Mouse (Mus musculus) spleen, postnatal 4 days (tissue): ENCODE measurements around the gene Tenm2.

ENCODE experiments used
- DNase-seq, 2 experiments: peaks; one replicate each; pipeline ENCODE4 v3.0.0; 2022; ENCODE audit warnings: low spot score in 2 of 2

Tenm2 gene

GRCm38 (mm10) chr11:36351341-36351740 is 884.4 kb downstream of the Tenm2 start:
- DNase-seq = no peak

GRCm38 (mm10) chr11:36350264-36350663 is 885.5 kb downstream of the Tenm2 start:
- no peak for DNase-seq

GRCm38 (mm10) chr11:36349856-36350255 is 885.9 kb downstream of the Tenm2 start:
- DNase-seq = no peak

GRCm38 (mm10) chr11:36341799-36342198 is 894.0 kb downstream of the Tenm2 start:
- no peak for DNase-seq

- DNase-seq = no peak
Measured at GRCm38 (mm10) chr11:36338424-36338823, 897.3 kb downstream of the Tenm2 start.

GRCm38 (mm10) chr11:36337063-36337462 is 898.7 kb downstream of the Tenm2 start:
- DNase-seq = no peak

- DNase-seq = no peak
Measured at GRCm38 (mm10) chr11:36335147-36335546, 900.6 kb downstream of the Tenm2 start.

GRCm38 (mm10) chr11:36334100-36334735 is 901.5 kb downstream of the Tenm2 start:
- DNase-seq = no peak

- no peak for DNase-seq
Measured at GRCm38 (mm10) chr11:36332222-36332621, 903.5 kb downstream of the Tenm2 start.

GRCm38 (mm10) chr11:36331408-36332178 is 904.2 kb downstream of the Tenm2 start:
- DNase-seq = no peak

- DNase-seq = no peak
Measured at GRCm38 (mm10) chr11:36327243-36327642, 908.5 kb downstream of the Tenm2 start.

GRCm38 (mm10) chr11:36309317-36309716 is 926.4 kb downstream of the Tenm2 start:
- DNase-seq = no peak

GRCm38 (mm10) chr11:36307276-36307675 is 928.5 kb downstream of the Tenm2 start:
- DNase-seq = no peak

- DNase-seq = no peak
Measured at GRCm38 (mm10) chr11:36305348-36305950, 930.3 kb downstream of the Tenm2 start.

- no peak for DNase-seq
Measured at GRCm38 (mm10) chr11:36302913-36303371, 932.8 kb downstream of the Tenm2 start.

- no peak for DNase-seq
Measured at GRCm38 (mm10) chr11:36302096-36302495, 933.7 kb downstream of the Tenm2 start.

GRCm38 (mm10) chr11:36296568-36296967 is 939.2 kb downstream of the Tenm2 start:
- DNase-seq = no peak

- no peak for DNase-seq
Measured at GRCm38 (mm10) chr11:36292206-36292605, 943.6 kb downstream of the Tenm2 start.

- DNase-seq = no peak
Measured at GRCm38 (mm10) chr11:36286246-36286645, 949.5 kb downstream of the Tenm2 start.

GRCm38 (mm10) chr11:36280533-36280932 is 955.2 kb downstream of the Tenm2 start:
- no peak for DNase-seq

GRCm38 (mm10) chr11:36277903-36278215 is 957.9 kb downstream of the Tenm2 start:
- DNase-seq = no peak

- DNase-seq = no peak
Measured at GRCm38 (mm10) chr11:36277192-36277902, 958.4 kb downstream of the Tenm2 start.
